Mouse (Mus musculus) MEL (cell line): ENCODE data around the gene Tnfsfm13. TPM values are rescaled to one million over a fixed set of nuclear protein-coding genes. Genes with fewer than 3 reads are reported as not detected.
A peak's percentile ranks its signal among the peaks of the same experiment; 100 is the strongest.

Source experiments
- DNase-seq: peaks from one replicate; pipeline ENCODE4 v3.0.0; 2011; ENCODE audit warnings: low read depth, low spot score
- H3K27ac ChIP-seq: 2 replicates; pipeline ENCODE4 v1.5.1; 2012; ENCODE audit warnings: low read depth, mild to moderate bottlenecking, control low read depth, low read length, moderate library complexity; ENCODE audit not compliant: control insufficient read depth
- H3K27me3 ChIP-seq, 2 experiments: fragments of 150-350 bp in 1 of 2; sonication (generic) in 1 of 2; 2 replicates each; pipeline ENCODE4 v1.6.1; 2012; ENCODE audit warnings: low read length in 2 of 2, mild to moderate bottlenecking in 2 of 2, improper control_type of control experiment in 1 of 2, moderate library complexity in 1 of 2; ENCODE audit not compliant: insufficient read depth in 2 of 2, control insufficient read depth in 1 of 2
- H3K36me3 ChIP-seq, 2 experiments: 2 replicates each; pipeline ENCODE4 v1.6.1; 2012 to 2014; ENCODE audit warnings: low read length in 2 of 2, improper control_type of control experiment in 1 of 2, inconsistent platforms in 1 of 2, mild to moderate bottlenecking in 1 of 2; ENCODE audit not compliant: insufficient read depth in 2 of 2, control insufficient read depth in 1 of 2
- H3K4me1 ChIP-seq, 2 experiments: fragments of 150-350 bp in 1 of 2; sonication (generic) in 1 of 2; 2 replicates each; pipeline ENCODE4 v1.6.1; 2012; ENCODE audit warnings: low read length in 2 of 2, improper control_type of control experiment in 1 of 2, mild to moderate bottlenecking in 1 of 2; ENCODE audit not compliant: insufficient read depth in 2 of 2, control insufficient read depth in 1 of 2
- H3K4me3 ChIP-seq, 2 experiments: fragments of 150-350 bp in 1 of 2; sonication (generic) in 1 of 2; 2 replicates each; pipeline ENCODE4 v1.5.1; 2012; ENCODE audit warnings: low read depth in 2 of 2, low read length in 2 of 2, mild to moderate bottlenecking in 2 of 2, moderate library complexity in 2 of 2, control low read depth in 1 of 2, improper control_type of control experiment in 1 of 2; ENCODE audit not compliant: control insufficient read depth in 1 of 2, insufficient read depth in 1 of 2
- H3K79me2 ChIP-seq: 2 replicates; pipeline ENCODE4 v1.6.1; 2012; ENCODE audit warnings: mild to moderate bottlenecking, low read length, moderate library complexity; ENCODE audit not compliant: control insufficient read depth, poor library complexity, insufficient read depth
- H3K9ac ChIP-seq: 2 replicates; pipeline ENCODE4 v1.6.1; 2012; ENCODE audit warnings: low read depth, mild to moderate bottlenecking, control low read depth, low read length, moderate library complexity; ENCODE audit not compliant: control insufficient read depth, poor library complexity, severe bottlenecking
- H3K9me3 ChIP-seq: fragments of 150-350 bp; sonication (generic); replicated peaks from 2 replicates; pipeline ENCODE4 v1.6.1; 2012; ENCODE audit warnings: mild to moderate bottlenecking, low read length, improper control_type of control experiment, moderate library complexity; ENCODE audit not compliant: insufficient read depth
- BHLHE40 ChIP-seq: IDR thresholded peaks from 2 replicates; pipeline ENCODE4 v1.6.1; 2012; ENCODE audit warnings: low read depth, mild to moderate bottlenecking, inconsistent platforms, low read length, improper control_type of control experiment, borderline replicate concordance
- CHD1 ChIP-seq: IDR thresholded peaks from 2 replicates; pipeline ENCODE4 v1.6.1; 2012; ENCODE audit warnings: low read depth, mild to moderate bottlenecking, inconsistent platforms, low read length, improper control_type of control experiment
- CHD2 ChIP-seq: IDR thresholded peaks from 2 replicates; pipeline ENCODE4 v1.6.1; 2011; ENCODE audit warnings: low read length, improper control_type of control experiment
- CTCF ChIP-seq, 3 experiments: IDR thresholded peaks in 2 of 3; conservative IDR thresholded peaks in 1 of 3; 2 replicates each; pipeline ENCODE4 v1.5.1; 2011 to 2012; ENCODE audit warnings: low read length in 3 of 3, low read depth in 2 of 3, mild to moderate bottlenecking in 2 of 3, improper control_type of control experiment in 1 of 3, inconsistent platforms in 1 of 3, mixed read lengths in 1 of 3, moderate library complexity in 1 of 3; ENCODE audit not compliant: control insufficient read depth in 1 of 3, insufficient read depth in 1 of 3, poor library complexity in 1 of 3, severe bottlenecking in 1 of 3
- E2F4 ChIP-seq: IDR thresholded peaks from 2 replicates; pipeline ENCODE4 v1.6.1; 2011; ENCODE audit warnings: low read depth, low read length, improper control_type of control experiment, borderline replicate concordance
- ELF1 ChIP-seq: IDR thresholded peaks from 2 replicates; pipeline ENCODE4 v1.6.1; 2014; ENCODE audit warnings: low read depth, mild to moderate bottlenecking, inconsistent platforms, low read length, improper control_type of control experiment, moderate library complexity
- EP300 ChIP-seq, 2 experiments: IDR thresholded peaks; 2 replicates each; pipeline ENCODE4 v1.6.1; 2011; ENCODE audit warnings: improper control_type of control experiment in 2 of 2, low read length in 2 of 2, low read depth in 1 of 2, mild to moderate bottlenecking in 1 of 2
- ETS1 ChIP-seq: IDR thresholded peaks from 2 replicates; pipeline ENCODE4 v1.6.1; 2012; ENCODE audit warnings: low read depth, mild to moderate bottlenecking, inconsistent platforms, low read length, improper control_type of control experiment, moderate library complexity
- GABPA ChIP-seq: IDR thresholded peaks from 2 replicates; pipeline ENCODE4 v1.6.1; 2012; ENCODE audit warnings: low read depth, mild to moderate bottlenecking, inconsistent platforms, low read length, improper control_type of control experiment, moderate library complexity
- GATA1 ChIP-seq: IDR thresholded peaks from 2 replicates; pipeline ENCODE4 v1.6.1; 2011; ENCODE audit warnings: low read depth, low read length, improper control_type of control experiment
- HCFC1 ChIP-seq: IDR thresholded peaks from 2 replicates; pipeline ENCODE4 v1.6.1; 2012; ENCODE audit warnings: low read depth, mild to moderate bottlenecking, inconsistent platforms, low read length, improper control_type of control experiment, moderate library complexity
- JUND ChIP-seq: IDR thresholded peaks from 2 replicates; pipeline ENCODE4 v1.6.1; 2011; ENCODE audit warnings: low read depth, mild to moderate bottlenecking, improper control_type of control experiment, low read length
- KAT2A ChIP-seq: conservative IDR thresholded peaks from 2 replicates; pipeline ENCODE4 v1.6.1; 2012; ENCODE audit warnings: low read depth, low read length, improper control_type of control experiment, inconsistent platforms
- MAFK ChIP-seq: IDR thresholded peaks from 2 replicates; pipeline ENCODE4 v1.6.1; 2011; ENCODE audit warnings: low read depth, mild to moderate bottlenecking, low read length, improper control_type of control experiment, borderline replicate concordance
- MAX ChIP-seq: IDR thresholded peaks from 2 replicates; pipeline ENCODE4 v1.6.1; 2011; ENCODE audit warnings: low read length, improper control_type of control experiment
- MEF2A ChIP-seq: IDR thresholded peaks from 2 replicates; pipeline ENCODE4 v1.6.1; 2014; ENCODE audit warnings: low read depth, mild to moderate bottlenecking, inconsistent platforms, low read length, improper control_type of control experiment; ENCODE audit not compliant: poor library complexity, insufficient replicate concordance, severe bottlenecking; ENCODE audit errors: extremely low read depth
- MXI1 ChIP-seq: IDR thresholded peaks from 2 replicates; pipeline ENCODE4 v1.6.1; 2011; ENCODE audit warnings: mild to moderate bottlenecking, low read depth, low read length, improper control_type of control experiment
- MYB ChIP-seq: IDR thresholded peaks from 2 replicates; pipeline ENCODE4 v1.6.1; 2011; ENCODE audit warnings: mild to moderate bottlenecking, low read depth, low read length, improper control_type of control experiment
- MYC ChIP-seq: IDR thresholded peaks from 2 replicates; pipeline ENCODE4 v1.6.1; 2011; ENCODE audit warnings: low read depth, mild to moderate bottlenecking, low read length, improper control_type of control experiment, moderate library complexity
- NELFE ChIP-seq: IDR thresholded peaks from 2 replicates; pipeline ENCODE4 v1.6.1; 2011; ENCODE audit warnings: low read depth, low read length, improper control_type of control experiment
- NRF1 ChIP-seq: IDR thresholded peaks from 2 replicates; pipeline ENCODE4 v1.6.1; 2014; ENCODE audit warnings: low read depth, mild to moderate bottlenecking, inconsistent platforms, low read length, improper control_type of control experiment, moderate library complexity; ENCODE audit not compliant: poor library complexity, insufficient read depth, severe bottlenecking
- POLR2A ChIP-seq, 2 experiments: IDR thresholded peaks; 2 replicates each; pipeline ENCODE4 v1.6.1; 2011 to 2012; ENCODE audit warnings: low read length in 2 of 2, mild to moderate bottlenecking in 2 of 2, control low read depth in 1 of 2, improper control_type of control experiment in 1 of 2, low read depth in 1 of 2, moderate library complexity in 1 of 2; ENCODE audit not compliant: control insufficient read depth in 1 of 2, insufficient read depth in 1 of 2, poor library complexity in 1 of 2
- POLR2AphosphoS5 ChIP-seq: IDR thresholded peaks from 2 replicates; pipeline ENCODE4 v1.6.1; 2012; ENCODE audit warnings: low read depth, borderline replicate concordance, mild to moderate bottlenecking, inconsistent platforms, low read length, moderate library complexity, mixed read lengths
- RAD21 ChIP-seq: IDR thresholded peaks from 2 replicates; pipeline ENCODE4 v1.6.1; 2011; ENCODE audit warnings: mild to moderate bottlenecking, low read depth, low read length, improper control_type of control experiment
- RCOR1 ChIP-seq: IDR thresholded peaks from 2 replicates; pipeline ENCODE4 v1.6.1; 2012; ENCODE audit warnings: low read depth, mild to moderate bottlenecking, inconsistent platforms, low read length, improper control_type of control experiment
- SIN3A ChIP-seq: IDR thresholded peaks from 2 replicates; pipeline ENCODE4 v1.6.1; 2012; ENCODE audit warnings: low read length, improper control_type of control experiment, inconsistent platforms
- TAL1 ChIP-seq: IDR thresholded peaks from 2 replicates; pipeline ENCODE4 v1.6.1; 2012; ENCODE audit warnings: mild to moderate bottlenecking, inconsistent platforms, low read length, moderate library complexity, mixed read lengths
- TBP ChIP-seq: IDR thresholded peaks from 2 replicates; pipeline ENCODE4 v1.8.0; 2011; ENCODE audit warnings: low read depth, low read length, improper control_type of control experiment
- TCF12 ChIP-seq: IDR thresholded peaks from 2 replicates; pipeline ENCODE4 v1.6.1; 2014; ENCODE audit warnings: low read depth, mild to moderate bottlenecking, inconsistent platforms, low read length, improper control_type of control experiment, moderate library complexity
- UBTF ChIP-seq: IDR thresholded peaks from 2 replicates; pipeline ENCODE4 v1.6.1; 2012; ENCODE audit warnings: low read depth, mild to moderate bottlenecking, inconsistent platforms, low read length, improper control_type of control experiment, moderate library complexity, borderline replicate concordance; ENCODE audit not compliant: insufficient read depth
- USF1 ChIP-seq: IDR thresholded peaks from 2 replicates; pipeline ENCODE4 v1.6.1; 2014; ENCODE audit warnings: low read depth, mild to moderate bottlenecking, inconsistent platforms, low read length, improper control_type of control experiment, moderate library complexity
- USF2 ChIP-seq, 2 experiments: IDR thresholded peaks; 2 replicates each; pipeline ENCODE4 v1.6.1; 2011 to 2012; ENCODE audit warnings: improper control_type of control experiment in 2 of 2, low read length in 2 of 2, borderline replicate concordance in 1 of 2, inconsistent platforms in 1 of 2, low read depth in 1 of 2, mild to moderate bottlenecking in 1 of 2; ENCODE audit not compliant: insufficient read depth in 1 of 2
- ZC3H11A ChIP-seq: IDR thresholded peaks from 2 replicates; pipeline ENCODE4 v1.6.1; 2012; ENCODE audit warnings: low read depth, mild to moderate bottlenecking, inconsistent platforms, low read length, improper control_type of control experiment
- ZKSCAN1 ChIP-seq: IDR thresholded peaks from 2 replicates; pipeline ENCODE4 v1.6.1; 2012; ENCODE audit warnings: low read depth, mild to moderate bottlenecking, inconsistent platforms, low read length, improper control_type of control experiment, moderate library complexity
- ZMIZ1 ChIP-seq: IDR thresholded peaks from 2 replicates; pipeline ENCODE4 v1.6.1; 2012; ENCODE audit warnings: low read depth, mild to moderate bottlenecking, inconsistent platforms, low read length, improper control_type of control experiment, moderate library complexity
- ZNF384 ChIP-seq: IDR thresholded peaks from 2 replicates; pipeline ENCODE4 v1.6.1; 2012; ENCODE audit warnings: low read depth, mild to moderate bottlenecking, inconsistent platforms, low read length, improper control_type of control experiment
- polyA plus RNA-seq, 2 experiments: library from polyadenylated mRNA; stranded (reverse) in 1 of 2; unstranded in 1 of 2; fragments of >175 nt in 1 of 2; fragments of >200 nt in 1 of 2; gene quantifications; 2 replicates each; pipeline versions ENCODE4 v1.2.1 to v1.2.4; 2012; ENCODE audit warnings: low replicate concordance in 2 of 2, low read depth in 1 of 2; ENCODE audit not compliant: insufficient read length in 2 of 2, insufficient read depth in 1 of 2, missing spikeins in 1 of 2
- total RNA-seq: library from RNA; depleted of rRNA; stranded (reverse); fragments of 300-350 nt; gene quantifications from 2 replicates; pipeline ENCODE4 v1.2.3, GENCODE M21; 2012

Gene Tnfsfm13
- total and polyA plus RNA-seq, 3 experiments, result not detected

DNA sequence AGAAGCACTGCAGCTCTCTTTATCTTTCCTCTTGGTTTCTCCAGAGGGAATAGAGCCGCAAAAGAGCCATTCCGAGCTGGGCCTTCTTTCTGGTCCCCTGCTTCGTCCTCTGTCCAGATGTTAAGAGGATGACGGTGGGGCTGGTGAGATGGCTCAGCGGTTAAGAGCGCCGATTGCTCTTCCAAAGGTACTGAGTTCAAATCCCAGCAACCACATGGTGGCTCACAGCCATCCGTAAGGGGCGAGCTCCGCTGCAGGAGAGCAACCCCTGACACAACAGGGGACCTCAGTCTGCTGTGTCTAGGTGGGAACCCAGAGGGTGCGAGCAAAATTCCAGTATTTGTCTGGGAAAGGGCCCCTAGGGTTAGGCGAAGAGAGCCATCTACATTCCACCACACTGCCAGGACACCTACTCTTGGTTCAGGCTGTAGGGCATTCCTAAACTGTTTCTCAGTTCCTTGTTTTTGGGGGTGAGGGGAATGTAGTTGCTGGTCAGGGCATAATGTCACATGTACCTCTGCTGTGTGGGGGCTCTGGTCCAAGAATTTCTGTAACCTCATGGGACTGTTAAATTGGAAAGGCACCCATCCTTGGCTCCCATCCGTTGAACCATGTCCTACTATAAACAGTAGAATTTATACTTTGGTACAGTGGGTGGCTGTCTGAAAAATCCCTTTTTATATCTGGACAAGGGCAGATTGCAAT, 32.8 kb downstream of the Tnfsfm13 start:
- peaks cover 8% of the 10 kb centered on the region for H3K79me2 ChIP-seq
- H3K9ac ChIP-seq, result peak overlapping the region; percentile 69
- H3K36me3 ChIP-seq, result peaks cover 0 to 15% of the 10 kb centered on the region in 2 experiments; a peak in 3 of 4 replicates
- H3K4me1 ChIP-seq, result peaks cover 4 to 19% of the 10 kb centered on the region in 2 experiments
- no peaks in the 10 kb centered on the region for H3K9me3 ChIP-seq
- peak overlapping the region; percentile 63 to 78 for H3K4me3 ChIP-seq
- no peaks in the 10 kb centered on the region for H3K27me3 ChIP-seq
- no peak for DNase-seq
- H3K27ac ChIP-seq, result peak overlapping the region; percentile 96
- no peak for TF ChIP-seq BHLHE40
- TF ChIP-seq RCOR1, result 0 out of 2 replicates have a peak, but pooled peaks have one; percentile 7
- no peak for TF ChIP-seq POLR2A (IDR thresholded peaks at IDR 0.05; ENCODE audit: control insufficient read depth in 1 of 2, insufficient read depth in 1 of 2, low read depth in 1 of 2, low read length in 2 of 2, poor library complexity in 1 of 2)
- no peak for TF ChIP-seq NELFE
- TF ChIP-seq MXI1, result no peak; the same call in 1 of the 2 replicates
- no peak for TF ChIP-seq NRF1
- TF ChIP-seq ZC3H11A, result no peak
- no peak for TF ChIP-seq CTCF (IDR thresholded peaks at IDR 0.05 in 2 of 3, conservative IDR thresholded peaks at IDR 0.05 in 1 of 3; ENCODE audit: control insufficient read depth in 1 of 3, insufficient read depth in 1 of 3, low read depth in 2 of 3, low read length in 3 of 3, poor library complexity in 1 of 3, severe bottlenecking in 1 of 3)
- TF ChIP-seq MEF2A, result no peak
- no peak; the same call in 1 of the 2 replicates for TF ChIP-seq ETS1
- no peak for TF ChIP-seq MAFK
- 0 out of 2 replicates have a peak, but pooled peaks have one; percentile 10 for TF ChIP-seq ZMIZ1
- TF ChIP-seq E2F4, result no peak
- no peak for TF ChIP-seq ZNF384
- TF ChIP-seq TAL1, result no peak
- TF ChIP-seq SIN3A, result no peak
- TF ChIP-seq EP300 (IDR thresholded peaks at IDR 0.05; ENCODE audit: low read depth in 1 of 2, low read length in 2 of 2), result no peak
- TF ChIP-seq MYC, result peak; percentile 17; the same call in 1 of the 2 replicates
- TF ChIP-seq MAX, result no peak
- TF ChIP-seq ELF1, result no peak
- no peak; the same call in 1 of the 2 replicates for TF ChIP-seq TBP
- no peak for TF ChIP-seq HCFC1
- no peak for TF ChIP-seq ZKSCAN1
- no peak for TF ChIP-seq TCF12
- TF ChIP-seq MYB, result no peak
- no peak for TF ChIP-seq JUND
- TF ChIP-seq GABPA, result no peak
- no peak for TF ChIP-seq KAT2A
- TF ChIP-seq GATA1, result no peak
- peak; percentile 83; the same call in 1 of the 2 replicates for TF ChIP-seq CHD1
- TF ChIP-seq USF1, result 0 out of 2 replicates have a peak, but pooled peaks have one; percentile 20
- no peak for TF ChIP-seq CHD2
- TF ChIP-seq USF2 (IDR thresholded peaks at IDR 0.05; ENCODE audit: borderline replicate concordance in 1 of 2, insufficient read depth in 1 of 2, low read depth in 1 of 2, low read length in 2 of 2), result no peak
- 0 out of 2 replicates have a peak, but pooled peaks have one; percentile 16 for TF ChIP-seq UBTF
- no peak for TF ChIP-seq RAD21
- TF ChIP-seq POLR2AphosphoS5, result no peak
